Mouse (Mus musculus): ENCODE measurements around the gene Spaca3.

Spaca3 gene

DNA sequence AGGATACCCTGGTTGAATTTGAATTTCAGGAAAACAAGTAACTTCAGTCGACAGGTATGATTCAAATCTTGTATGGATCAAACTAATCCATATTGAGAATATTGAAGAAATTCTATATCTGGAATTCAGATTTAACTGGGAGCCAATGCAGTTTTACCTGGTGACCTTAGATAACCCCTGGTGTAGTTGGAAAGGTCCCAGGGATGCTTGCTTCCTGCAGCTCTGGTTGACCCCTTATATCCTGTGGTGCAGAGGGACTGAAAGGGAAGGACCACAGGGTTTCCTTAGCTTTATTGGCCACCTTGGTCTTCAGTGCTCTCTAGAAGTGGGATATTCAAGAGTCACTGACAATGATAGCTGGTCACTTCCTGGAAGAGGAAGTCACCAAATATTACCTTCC lies 9.9 kb downstream of the Spaca3 start:
- WGBS, result 67% methylated on average over 1 of the region's 1 CpGs

DNA sequence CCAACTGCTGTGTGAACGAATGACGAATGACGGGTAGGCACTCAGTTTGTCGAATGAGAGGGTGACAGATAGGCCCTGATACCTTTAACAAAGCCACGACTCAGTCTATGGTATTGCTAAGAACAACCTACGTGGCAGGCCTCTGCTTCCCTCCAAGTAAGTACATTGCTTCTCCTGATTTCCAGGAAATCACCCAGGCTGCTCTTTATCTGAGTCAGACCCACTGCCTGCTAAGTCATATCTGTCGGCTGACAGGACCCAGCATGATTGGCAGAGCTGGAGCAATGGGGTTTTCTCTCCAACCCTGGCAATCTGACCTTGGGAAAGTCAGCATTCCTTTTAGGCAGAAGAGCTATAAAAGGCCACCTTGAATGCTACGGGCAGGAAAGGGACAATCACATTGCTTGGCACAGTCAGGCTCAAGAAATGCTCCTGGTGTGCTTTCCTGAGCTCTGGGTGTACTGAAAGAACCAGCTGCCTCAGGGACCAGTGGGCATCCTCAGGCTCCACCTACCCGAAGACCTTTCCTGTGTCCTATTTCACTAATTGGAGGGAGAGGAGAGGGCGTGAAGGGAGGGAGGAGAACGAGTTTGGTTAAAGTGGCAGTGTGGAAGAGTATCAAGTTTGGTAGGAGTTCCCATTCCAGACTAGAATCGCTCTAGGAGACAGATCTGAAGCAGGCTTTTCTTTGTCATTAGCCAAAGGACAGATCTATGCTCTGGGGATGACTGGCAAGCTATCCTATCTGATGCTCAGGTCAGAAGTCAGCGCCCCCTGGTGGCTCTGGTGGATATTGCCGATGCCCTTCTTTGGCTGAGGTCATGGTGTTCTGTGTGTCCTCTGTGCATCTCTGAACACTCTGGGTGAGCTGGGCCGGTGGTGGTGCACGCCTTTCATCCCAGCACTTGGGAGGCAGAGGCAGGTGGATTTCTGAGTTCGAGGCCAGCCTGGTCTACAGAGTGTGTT lies 14.6 kb downstream of the Spaca3 start:
- WGBS, result 71% methylated on average over 17 of the region's 17 CpGs

DNA sequence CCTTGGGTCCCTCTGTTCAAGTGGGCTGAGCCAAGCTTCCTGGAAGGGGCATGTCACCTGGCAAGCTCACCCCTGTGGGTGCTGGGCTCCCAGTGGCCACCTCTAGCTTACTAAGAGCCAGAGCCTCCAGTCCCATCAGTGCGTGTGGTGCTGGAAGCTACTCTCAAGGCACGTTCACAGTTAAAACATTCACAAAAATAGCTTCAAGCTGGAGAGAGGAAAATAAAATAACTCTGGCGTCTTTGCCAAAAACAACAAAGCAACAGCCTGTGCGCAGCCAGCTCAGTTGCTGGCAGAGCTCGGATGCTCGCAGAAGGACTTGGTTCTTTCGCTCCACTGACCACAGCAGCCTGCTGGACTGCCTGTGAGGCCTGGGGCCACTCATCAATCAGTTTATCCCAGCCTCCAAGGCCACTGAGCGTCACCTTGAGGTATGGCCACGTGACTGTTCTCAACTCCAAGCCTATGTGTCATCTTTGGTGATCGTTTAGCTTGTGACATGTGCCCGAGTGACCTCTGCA lies 19.0 kb downstream of the Spaca3 start:
- 26% methylated on average over 11 of the region's 11 CpGs for WGBS

DNA sequence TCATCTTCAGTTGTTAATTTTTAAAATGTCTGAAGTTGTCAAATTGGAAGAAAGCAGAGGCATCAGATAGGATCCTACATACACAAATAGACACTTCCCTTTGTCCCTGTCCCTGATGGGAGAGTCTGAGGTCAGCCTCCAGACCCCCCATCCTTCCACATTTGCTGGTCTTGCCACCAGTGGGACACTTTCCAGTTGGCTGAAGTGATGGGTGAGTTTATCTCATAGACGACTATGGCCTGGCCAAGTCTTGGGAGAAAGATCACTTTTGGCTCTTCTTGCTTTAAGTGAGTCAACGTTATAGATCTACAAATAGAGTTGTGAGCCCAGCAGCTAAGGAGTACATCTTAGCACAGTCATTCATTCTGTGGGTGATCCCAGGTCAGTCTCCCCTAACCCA lies 19.9 kb downstream of the Spaca3 start:
- WGBS, result 55% methylated on average over 2 of the region's 2 CpGs

DNA sequence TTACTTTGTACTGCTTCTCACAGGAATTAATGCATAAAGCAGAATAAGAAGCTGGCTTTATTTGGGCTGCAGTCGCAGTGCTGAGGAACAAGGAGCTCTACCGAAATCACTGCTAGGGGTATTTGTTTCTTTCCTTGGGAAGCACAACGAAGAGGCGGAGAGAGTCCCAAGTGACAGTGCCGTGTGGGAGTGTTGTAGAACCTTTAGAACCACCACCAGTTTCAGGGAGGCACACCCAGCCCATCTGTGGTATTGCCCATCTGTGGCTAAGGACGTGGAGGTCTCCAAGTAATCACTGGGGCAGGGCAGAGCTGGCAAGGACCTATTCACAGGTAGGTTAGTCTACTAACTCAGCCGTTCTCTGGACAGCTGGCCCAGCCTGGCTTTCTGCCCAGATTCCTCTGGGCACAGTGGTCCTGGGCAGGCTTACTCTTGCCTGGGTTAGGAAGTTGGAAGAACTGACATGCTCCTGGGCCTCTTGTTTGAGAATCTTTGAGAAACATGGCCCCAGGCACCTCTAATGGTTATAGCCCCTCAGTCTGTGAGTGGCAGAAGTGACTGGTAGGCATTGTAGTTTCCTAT lies 24.2 kb downstream of the Spaca3 start:
- 52% methylated on average over 7 of the region's 7 CpGs for WGBS

DNA sequence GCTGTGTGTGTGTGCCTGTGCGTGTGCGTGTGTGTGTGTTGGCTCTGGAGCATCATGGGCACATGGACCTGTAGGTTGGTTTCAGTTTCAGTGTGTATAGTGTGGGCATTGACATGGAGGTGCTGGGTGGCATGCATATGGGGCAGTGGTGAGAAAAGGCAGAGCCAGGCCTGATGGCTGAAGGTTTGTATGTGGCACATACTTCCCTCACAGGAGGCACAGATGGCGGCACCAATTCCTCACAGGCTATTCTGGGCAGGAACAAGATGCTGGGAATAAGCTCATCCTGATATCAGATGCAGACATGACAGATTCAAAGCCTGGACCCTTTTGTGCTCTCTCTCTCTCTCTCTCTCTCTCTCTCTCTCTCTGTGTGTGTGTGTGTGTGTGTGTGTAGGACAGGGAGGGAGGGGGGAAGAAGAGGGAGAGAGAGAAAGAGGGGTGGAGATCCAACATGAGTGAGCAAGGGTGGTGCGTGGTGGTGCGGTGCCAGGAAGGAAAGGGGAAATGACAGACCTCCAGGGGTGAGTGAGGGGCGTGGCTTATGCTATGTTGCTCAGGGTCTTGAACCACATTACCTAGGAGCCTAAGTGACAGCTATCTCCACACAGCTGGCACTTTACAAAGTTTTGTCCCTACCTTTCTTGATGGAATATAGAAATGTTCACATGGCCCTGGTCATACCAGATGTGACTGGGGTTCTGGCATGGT lies 26.5 kb downstream of the Spaca3 start:
- WGBS, result 59% methylated on average over 6 of the region's 6 CpGs

DNA sequence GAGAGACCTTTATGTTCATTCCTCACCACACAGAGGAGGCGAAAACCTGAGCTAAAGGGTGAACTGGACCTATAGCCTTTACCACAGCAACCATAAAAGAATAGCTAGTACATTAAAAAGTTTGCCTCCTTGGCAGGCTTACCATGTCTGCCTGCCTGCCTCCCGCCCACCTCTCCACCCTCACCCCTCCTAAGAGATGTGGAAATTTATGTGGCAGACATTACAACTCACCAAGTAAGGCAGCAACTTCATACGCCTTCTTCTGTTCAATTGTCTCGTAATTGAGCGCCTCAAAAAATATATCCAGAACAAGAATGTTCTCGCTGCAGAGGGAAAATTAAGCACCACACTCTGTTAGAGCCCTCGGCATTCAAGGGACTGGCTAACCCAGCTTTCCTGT lies 28.2 kb downstream of the Spaca3 start:
- WGBS, result 51% methylated on average over 7 of the region's 7 CpGs

DNA sequence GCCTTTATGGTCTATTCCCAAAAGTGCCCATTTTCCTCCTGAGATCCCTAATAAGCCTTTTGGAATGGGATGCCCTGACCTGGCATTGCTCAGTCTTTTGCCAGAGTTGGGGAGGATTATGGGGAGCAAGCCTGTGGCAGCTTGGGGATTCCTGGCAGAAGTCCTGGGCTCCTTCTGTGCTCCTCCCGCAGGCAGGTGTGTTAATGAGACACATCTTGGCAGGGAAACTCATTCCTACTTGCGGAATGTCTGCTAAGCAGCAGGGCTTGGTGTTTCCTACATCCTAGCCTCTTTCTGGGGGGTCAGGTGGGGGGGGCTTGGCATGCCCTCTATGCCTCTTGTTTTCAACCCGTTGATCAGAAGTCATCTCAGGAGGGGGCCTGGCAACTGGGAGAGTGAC lies 28.9 kb downstream of the Spaca3 start:
- WGBS, result 31% methylated on average over 3 of the region's 3 CpGs

DNA sequence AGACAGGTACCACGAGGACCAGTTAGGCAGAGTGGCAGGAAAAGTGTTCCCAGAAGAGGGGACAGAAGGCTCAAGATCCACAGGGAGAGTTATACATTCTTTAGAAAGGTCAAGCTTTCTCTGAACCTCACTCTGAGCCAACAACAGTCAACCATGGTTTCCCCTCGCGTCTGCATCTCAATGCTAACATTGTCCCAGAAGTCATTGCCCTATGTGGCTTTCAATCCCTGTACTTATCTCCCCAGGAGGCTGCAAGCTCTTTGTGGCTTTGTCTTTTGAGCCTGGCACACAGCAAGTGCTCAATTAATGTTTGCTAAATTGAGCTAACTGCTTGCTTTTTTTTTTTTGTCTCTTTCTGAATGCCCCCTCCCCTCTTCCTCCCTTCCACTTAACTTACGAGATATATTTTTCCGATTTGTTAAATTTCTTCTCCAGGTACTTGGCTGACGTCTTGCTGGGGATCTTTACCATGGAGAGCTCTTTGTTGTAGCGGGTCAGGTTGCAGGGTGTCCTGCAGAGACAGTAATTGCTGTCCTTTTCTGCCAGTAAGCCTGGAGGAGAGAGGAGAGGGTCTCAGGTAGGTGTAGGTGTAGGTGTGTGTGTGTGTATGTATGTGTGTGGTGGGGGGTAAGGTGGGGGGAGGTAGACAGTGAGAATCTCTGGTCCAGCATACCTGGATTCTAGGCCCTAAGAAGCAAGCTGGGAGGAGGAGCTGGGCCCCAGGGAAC lies 31.3 kb downstream of the Spaca3 start:
- WGBS, result 65% methylated on average over 7 of the region's 7 CpGs

DNA sequence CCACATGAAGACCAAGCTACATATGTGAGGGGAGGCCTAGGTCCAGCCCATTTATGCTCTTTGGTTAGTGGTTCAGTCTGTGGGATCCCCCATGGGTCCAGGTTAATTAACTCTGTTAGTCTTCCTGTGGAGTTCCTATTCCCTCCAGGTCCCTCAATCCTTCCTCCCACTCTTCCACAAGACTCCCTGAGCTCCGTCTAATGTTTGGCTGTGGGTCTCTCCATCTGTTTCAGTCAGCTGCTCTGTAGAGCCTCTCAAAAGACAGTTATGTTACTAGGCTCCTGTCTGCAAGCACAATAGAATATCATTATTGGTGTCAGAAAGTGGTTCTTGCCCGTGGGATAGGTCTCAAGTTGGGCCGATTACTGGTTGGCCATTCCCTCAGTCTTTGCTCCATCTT lies 37.7 kb downstream of the Spaca3 start:
- WGBS, result 59% methylated on average over 3 of the region's 3 CpGs

DNA sequence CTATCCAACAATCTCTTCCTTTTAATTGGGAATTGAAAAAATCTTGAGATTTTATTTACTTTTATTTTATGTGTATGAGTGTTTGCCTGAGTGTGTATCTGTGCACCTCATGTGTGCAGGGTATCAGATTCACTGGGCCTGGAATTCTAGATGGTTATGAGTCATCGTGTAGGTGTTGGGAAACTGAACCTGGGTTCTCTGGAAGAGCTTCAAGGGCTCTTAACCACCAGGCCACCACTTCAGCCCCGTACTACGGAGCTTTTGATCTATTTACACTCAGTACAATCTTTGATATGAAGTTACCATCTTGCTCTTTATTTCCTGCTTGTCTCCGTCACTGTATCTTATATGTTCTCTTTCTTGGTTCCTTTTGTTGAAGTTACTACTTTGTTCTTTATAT lies 42.4 kb downstream of the Spaca3 start:
- 90% methylated on average over 4 of the region's 4 CpGs for WGBS

DNA sequence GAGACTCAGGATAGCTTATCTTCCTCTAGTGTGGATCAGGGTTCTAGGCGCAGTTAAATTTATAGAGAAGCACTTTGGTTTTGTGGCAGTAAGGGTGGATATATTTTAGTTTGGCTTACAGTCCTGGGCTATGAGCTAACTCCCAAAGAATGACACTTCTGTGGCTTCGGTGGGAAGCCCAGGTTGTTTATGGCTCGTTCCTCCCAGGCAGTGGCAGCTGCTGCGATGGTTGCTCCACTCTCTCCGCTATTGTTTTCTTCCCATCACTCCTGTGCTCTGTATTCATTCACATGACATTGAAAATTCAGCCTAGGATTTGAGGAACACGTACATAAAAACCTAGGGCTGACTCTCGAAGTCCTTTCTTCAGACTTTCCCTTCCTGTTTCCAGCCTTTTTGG lies 44.5 kb downstream of the Spaca3 start:
- WGBS, result 61% methylated on average over 7 of the region's 7 CpGs

DNA sequence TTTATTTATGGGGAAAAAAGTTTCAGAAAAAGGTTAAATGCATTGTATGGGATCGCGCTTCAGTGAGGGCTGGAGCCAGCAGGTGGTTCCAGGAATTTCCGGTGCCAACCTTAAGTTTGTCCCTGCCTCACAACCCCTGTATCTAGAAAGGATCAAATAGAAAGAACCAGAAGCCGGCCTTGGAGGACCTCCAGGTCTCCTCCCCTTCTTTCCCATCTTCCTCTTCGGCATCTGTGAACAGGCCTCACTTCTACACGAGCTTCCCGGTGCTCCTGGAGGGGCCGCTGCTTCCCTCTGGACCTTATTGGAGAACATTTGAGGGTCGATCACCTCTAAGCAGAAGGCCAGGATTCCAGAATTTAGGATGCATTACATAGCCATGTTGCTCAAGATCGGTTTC lies 45.3 kb downstream of the Spaca3 start:
- 79% methylated on average over 10 of the region's 10 CpGs for WGBS

DNA sequence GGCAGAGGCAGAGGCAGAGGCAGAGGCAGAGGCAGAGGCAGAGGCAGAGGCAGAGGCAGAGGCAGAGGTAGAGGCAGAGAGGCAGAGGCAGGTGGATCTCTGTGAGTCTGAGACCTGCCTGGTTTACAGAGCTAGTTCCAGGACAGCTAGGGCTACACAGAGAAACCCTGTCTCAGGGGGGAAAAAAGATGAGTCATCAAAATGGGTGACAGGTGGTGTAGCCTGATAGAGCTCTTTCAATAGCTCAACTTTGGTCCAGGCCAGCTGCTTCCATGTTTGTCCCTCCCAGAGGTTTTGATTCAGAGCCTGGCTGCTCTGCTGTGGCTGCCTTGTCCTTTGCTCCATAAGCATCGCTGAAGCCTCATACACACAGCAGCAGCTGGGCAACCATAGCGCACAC lies 46.4 kb downstream of the Spaca3 start:
- WGBS, result 77% methylated on average over 2 of the region's 2 CpGs

DNA sequence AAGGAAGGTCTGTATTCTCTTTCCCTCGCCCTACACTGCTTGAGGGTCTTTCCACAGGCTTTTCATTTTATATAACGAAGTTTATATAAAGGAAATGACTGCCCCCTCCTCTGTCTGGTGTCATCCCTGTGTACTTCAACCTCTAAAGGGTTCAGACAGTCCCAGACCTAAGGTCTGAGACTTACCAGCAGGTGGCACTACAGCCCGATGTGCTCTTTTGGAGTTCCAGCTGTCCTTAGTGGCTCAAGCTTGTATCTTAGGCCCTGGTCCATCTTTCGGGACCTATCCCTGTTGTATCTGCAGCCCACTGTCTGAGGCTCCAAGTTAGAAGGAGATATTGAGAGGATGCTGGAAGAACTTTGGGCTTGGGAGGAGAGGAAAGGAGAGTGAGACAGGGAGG lies 48.3 kb downstream of the Spaca3 start:
- WGBS, result 38% methylated on average over 4 of the region's 4 CpGs

DNA sequence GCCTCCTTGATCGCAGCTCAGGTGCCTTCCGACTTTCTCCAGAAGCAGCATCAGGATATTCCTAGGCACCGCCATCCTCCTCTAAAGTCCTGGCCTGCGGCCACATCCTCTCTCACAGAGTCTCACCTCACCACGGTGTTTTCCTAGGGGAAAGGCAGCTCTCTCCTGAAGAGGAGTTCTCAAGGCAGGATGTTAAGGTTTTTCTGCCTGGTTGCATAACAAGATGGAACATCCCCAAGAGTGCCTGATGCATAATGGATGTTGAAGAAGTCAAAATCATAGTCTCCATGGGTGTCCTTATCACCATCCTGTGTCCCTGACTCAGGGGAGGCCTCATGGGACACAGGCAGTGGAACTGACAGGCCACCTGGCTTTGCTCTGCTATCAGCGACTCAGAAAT lies 49.7 kb downstream of the Spaca3 start:
- whole genome bisulfite sequencing, result 64% methylated on average over 6 of the region's 6 CpGs

DNA sequence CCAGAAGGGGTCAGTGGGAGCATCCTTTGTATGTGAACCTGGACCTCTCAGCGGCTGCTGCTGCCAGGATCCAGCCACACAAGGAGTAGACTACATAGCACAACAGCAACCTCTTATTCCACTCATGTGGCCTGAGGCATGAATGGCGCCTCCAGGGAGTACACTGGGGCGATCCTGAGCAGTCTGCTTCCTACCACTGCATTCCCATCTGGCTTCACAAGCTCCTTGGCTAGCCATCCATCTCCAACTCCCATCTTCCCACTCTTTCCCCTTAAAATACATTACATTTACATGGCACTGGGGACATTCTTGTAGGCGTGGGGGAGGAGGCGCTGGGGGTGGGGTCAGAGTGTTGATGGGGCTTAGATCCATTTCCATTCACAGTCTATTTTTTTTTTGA lies 54.6 kb downstream of the Spaca3 start:
- WGBS, result 61% methylated on average over 5 of the region's 5 CpGs

DNA sequence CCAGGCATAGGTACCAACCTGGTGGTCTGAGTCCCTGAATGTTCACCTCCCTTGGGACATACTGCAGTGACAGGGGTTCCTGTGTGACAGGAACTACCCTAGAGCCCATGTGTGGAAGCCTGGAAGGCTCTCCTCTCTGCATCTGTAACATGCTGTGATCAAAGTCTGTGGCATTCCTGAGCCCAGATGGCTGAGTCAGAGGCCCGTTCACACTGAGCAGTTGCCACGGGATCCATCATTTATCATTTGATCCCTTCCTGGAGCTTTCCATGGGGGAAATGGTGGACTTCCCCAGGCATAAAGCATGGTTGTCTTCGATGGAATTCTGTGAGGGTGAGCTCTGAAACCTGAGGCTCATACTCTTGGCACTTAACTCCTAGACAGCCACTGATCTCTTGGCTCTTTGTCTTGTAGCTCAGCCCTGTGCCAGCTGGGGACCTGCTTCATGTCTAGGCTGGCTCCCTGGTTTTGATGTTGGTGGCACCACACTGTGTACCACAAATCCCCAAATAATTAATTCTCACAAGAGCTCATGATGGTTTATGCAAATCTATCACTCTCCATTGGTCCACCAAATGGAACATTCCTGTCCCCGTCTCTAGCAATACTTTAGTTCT lies 55.4 kb downstream of the Spaca3 start:
- WGBS, result 42% methylated on average over 4 of the region's 4 CpGs

All from cerebral cortex, adult 2 months (tissue).